Mouse (Mus musculus): ENCODE measurements around the gene Dph6.

GRCm38 (mm10) chr2:114670983-114671382 is 16.2 kb upstream of the Dph6 start:
- no peak for TF ChIP-seq GATA1 (IDR thresholded peaks at IDR 0.05; ENCODE audit: borderline replicate concordance, low read length)
- no peak for TF ChIP-seq FLI1 (IDR thresholded peaks at IDR 0.05; ENCODE audit: low read length)

Data from megakaryocyte, embryonic 14.5 days (primary cell).